Mouse (Mus musculus): ENCODE results near the gene Adam1b. TPM values are rescaled to one million over a fixed set of nuclear protein-coding genes. Genes with fewer than 3 reads are reported as not detected.
"Not testable (repeated sequence)": the region's sequence is repeated elsewhere in the genome, so short reads cannot be mapped to it uniquely, and the experiment has no call there.

The Adam1b gene
- 0.04 TPM in 1 of 2 replicates, not detected in the other for polyA plus RNA-seq (2012; rRNA removed)

- no peak for DNase-seq (ENCODE audit: extremely low spot score in 1 of 2, low spot score in 1 of 2)
These were observed at the start of gene Adam1b for GRCm38 (mm10) chr5:121503231-121503630. Adam1b (minus strand) TSS chr5:121503435.

- no peak for DNase-seq (ENCODE audit: extremely low spot score in 1 of 2, low spot score in 1 of 2)
These were observed 46.0 kb upstream of the Adam1b start for GRCm38 (mm10) chr5:121549196-121549595.

- no peak for DNase-seq (ENCODE audit: extremely low spot score in 1 of 2, low spot score in 1 of 2)
These were observed 43.8 kb upstream of the Adam1b start for GRCm38 (mm10) chr5:121547084-121547483.

GRCm38 (mm10) chr5:121546530-121546895, 43.3 kb upstream of the Adam1b start:
- DNase-seq (ENCODE audit: extremely low spot score in 1 of 2, low spot score in 1 of 2), result peak in 1 of 2 experiments; percentile 65

GRCm38 (mm10) chr5:121545793-121546529, 42.7 kb upstream of the Adam1b start, which contains the start of gene Mapkapk5:
Mapkapk5 (minus strand) TSS chr5:121545905.
- DNase-seq (ENCODE audit: extremely low spot score in 1 of 2, low spot score in 1 of 2), result peak; percentile 90 to 98

- no peak for DNase-seq (ENCODE audit: extremely low spot score in 1 of 2, low spot score in 1 of 2)
These were observed 41.9 kb upstream of the Adam1b start, which contains the start of the genes Adam1a and Gm42878 for GRCm38 (mm10) chr5:121544910-121545792. Adam1a (minus strand) TSS chr5:121545482. Gm42878 (minus strand) TSS chr5:121545482.

- DNase-seq (ENCODE audit: extremely low spot score in 1 of 2, low spot score in 1 of 2), result no peak
These were observed 40.1 kb upstream of the Adam1b start for GRCm38 (mm10) chr5:121543370-121543769.

GRCm38 (mm10) chr5:121541235-121541634, 38.0 kb upstream of the Adam1b start:
- DNase-seq (ENCODE audit: extremely low spot score in 1 of 2, low spot score in 1 of 2), result no peak

GRCm38 (mm10) chr5:121540066-121540465, 36.8 kb upstream of the Adam1b start:
- DNase-seq (ENCODE audit: extremely low spot score in 1 of 2, low spot score in 1 of 2), result no peak

- no peak for DNase-seq (ENCODE audit: extremely low spot score in 1 of 2, low spot score in 1 of 2)
These were observed 34.4 kb upstream of the Adam1b start for GRCm38 (mm10) chr5:121537588-121537987.

- no peak for DNase-seq (ENCODE audit: extremely low spot score in 1 of 2, low spot score in 1 of 2)
These were observed 33.8 kb upstream of the Adam1b start for GRCm38 (mm10) chr5:121536921-121537555.

GRCm38 (mm10) chr5:121535116-121535515, 31.9 kb upstream of the Adam1b start:
- no peak for DNase-seq (ENCODE audit: extremely low spot score in 1 of 2, low spot score in 1 of 2)

GRCm38 (mm10) chr5:121534521-121534920, 31.3 kb upstream of the Adam1b start:
- DNase-seq (ENCODE audit: extremely low spot score in 1 of 2, low spot score in 1 of 2), result peak in 1 of 2 experiments; percentile 24

- DNase-seq (ENCODE audit: extremely low spot score in 1 of 2, low spot score in 1 of 2), result no peak
These were observed 23.7 kb upstream of the Adam1b start for GRCm38 (mm10) chr5:121526961-121527360.

- DNase-seq (ENCODE audit: extremely low spot score in 1 of 2, low spot score in 1 of 2), result no peak
These were observed 23.3 kb upstream of the Adam1b start for GRCm38 (mm10) chr5:121526526-121526925.

- no peak for DNase-seq (ENCODE audit: extremely low spot score in 1 of 2, low spot score in 1 of 2)
These were observed 22.7 kb upstream of the Adam1b start for GRCm38 (mm10) chr5:121525774-121526450.

- DNase-seq (ENCODE audit: extremely low spot score in 1 of 2, low spot score in 1 of 2), result not testable (repeated sequence)
These were observed 16.5 kb upstream of the Adam1b start for GRCm38 (mm10) chr5:121519758-121520157.

GRCm38 (mm10) chr5:121518983-121519382, 15.7 kb upstream of the Adam1b start:
- no peak for DNase-seq (ENCODE audit: extremely low spot score in 1 of 2, low spot score in 1 of 2)

GRCm38 (mm10) chr5:121510009-121510408, 6.8 kb upstream of the Adam1b start:
- no peak for DNase-seq (ENCODE audit: extremely low spot score in 1 of 2, low spot score in 1 of 2)

- no peak for DNase-seq (ENCODE audit: extremely low spot score in 1 of 2, low spot score in 1 of 2)
These were observed 3.6 kb upstream of the Adam1b start for GRCm38 (mm10) chr5:121506846-121507245.

Data from frontal cortex, adult 2 months (tissue).